Mouse (Mus musculus): ENCODE data around the gene Krtap6-1.
"Not testable (repeated sequence)": the region's sequence is repeated elsewhere in the genome, so short reads cannot be mapped to it uniquely, and the experiment has no call there.

Gene Krtap6-1

DNA sequence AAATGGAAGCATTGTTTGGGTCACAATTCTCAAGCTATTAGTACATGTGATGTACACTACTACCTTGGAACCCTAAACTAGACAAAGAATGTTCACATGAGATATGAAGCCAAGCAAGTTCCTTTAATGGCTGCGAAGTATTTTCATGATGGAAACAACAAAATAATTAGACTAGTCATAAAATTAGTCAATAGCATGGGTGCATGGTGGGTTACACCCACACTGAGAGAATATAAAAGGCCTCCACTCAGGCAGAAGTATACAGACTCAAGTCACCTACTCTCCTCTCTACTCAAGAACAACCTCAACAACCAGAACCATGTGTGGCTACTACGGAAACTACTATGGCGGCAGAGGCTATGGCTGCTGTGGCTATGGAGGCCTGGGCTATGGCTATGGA, at the start of gene Krtap6-1:
Gene Krtap6-1 (plus strand): TSS at position 301 of the 400 bp plus-strand sequence.
- not testable (repeated sequence) for DNase-seq (ENCODE audit: low spot score in 2 of 2)

GRCm38 (mm10) chr16:89010659-89011058, 20.8 kb upstream of the Krtap6-1 start, which contains the start of gene Krtap22-2:
Krtap22-2 (minus strand) TSS chr16:89010759.
- no peak for DNase-seq (ENCODE audit: low spot score in 2 of 2)

DNA sequence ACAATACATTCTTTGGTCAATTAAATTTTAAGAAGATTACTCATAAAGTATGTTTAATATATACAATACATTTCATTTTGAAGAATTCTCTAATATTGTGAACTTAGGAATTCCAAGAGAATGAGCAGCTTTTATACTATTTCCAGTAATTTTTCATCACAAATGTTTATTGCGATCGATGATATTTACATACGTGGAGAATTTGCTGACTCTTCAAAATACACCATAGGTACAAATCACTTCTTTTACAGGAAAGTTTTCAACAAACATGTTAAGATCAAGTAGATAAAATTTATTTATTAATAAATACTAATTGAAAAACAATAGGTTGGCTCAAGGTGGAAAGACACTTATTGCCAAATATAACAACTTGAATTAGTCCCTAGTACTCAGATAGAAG, 17.5 kb upstream of the Krtap6-1 start:
- DNase-seq (ENCODE audit: low spot score in 2 of 2): no peak

DNA sequence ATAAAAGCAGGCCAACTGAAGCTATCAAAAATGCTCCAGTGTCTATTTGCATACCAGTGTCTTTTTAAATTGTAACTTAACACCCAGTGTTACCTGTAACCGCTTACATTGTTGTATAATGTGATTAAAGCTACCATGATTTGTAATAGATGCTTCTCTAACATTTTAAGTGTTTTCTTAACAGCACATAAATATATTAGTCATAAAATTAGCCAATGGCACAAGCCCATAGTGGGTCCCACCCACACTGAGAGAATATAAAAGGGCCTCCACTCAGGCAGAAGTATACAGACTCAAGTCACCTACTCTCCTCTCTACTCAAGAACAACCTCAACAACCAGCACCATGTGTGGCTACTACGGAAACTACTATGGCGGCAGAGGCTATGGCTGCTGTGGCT, 16.5 kb upstream of the Krtap6-1 start, which contains the start of gene Gm10229:
Gene Gm10229 (plus strand): TSS at position 301 of the 400 bp plus-strand sequence.
- DNase-seq (ENCODE audit: low spot score in 2 of 2): not testable (repeated sequence)

- not testable (repeated sequence) for DNase-seq (ENCODE audit: low spot score in 2 of 2)
These were observed 9.9 kb downstream of the Krtap6-1 start, which contains the start of gene Gm10228 for GRCm38 (mm10) chr16:89041372-89041771. Gm10228 (minus strand) TSS chr16:89041472.

DNA sequence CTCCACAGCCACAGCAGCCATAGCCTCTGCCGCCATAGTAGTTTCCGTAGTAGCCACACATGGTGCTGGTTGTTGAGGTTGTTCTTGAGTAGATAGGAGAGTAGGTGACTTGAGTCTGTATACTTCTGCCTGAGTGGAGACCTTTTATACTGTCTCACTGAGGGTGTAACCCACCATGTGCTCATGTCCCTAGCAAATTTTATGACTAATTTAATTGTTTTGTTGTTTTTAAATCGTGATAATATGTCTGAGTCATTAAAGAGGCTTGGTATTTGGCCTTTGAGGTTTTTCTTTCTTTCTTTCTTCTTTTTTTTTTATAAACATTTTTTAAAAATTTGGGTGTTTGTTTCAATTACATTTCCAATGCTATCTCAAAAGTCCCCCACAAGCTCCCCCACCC, 16.3 kb downstream of the Krtap6-1 start, which contains the start of gene Krtap6-5:
Gene Krtap6-5 (minus strand): TSS at position 101 of the 400 bp plus-strand sequence.
- DNase-seq (ENCODE audit: low spot score in 2 of 2): no peak

DNA sequence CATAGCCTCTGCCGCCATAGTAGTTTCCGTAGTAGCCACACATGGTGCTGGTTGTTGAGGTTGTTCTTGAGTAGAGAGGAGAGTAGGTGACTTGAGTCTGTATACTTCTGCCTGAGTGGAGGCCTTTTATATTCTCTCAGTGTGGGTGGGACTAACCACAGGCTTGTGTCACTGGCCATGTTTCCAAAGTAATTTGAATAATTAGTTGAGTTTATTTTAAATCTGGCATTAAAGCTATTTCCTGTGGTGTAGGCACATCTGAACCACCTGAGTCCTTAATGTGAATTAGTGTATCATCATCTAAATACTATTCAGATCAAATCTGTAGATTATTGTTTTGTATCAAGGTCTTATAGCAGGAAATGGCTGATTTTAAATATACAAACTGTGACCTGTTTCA, 32.4 kb downstream of the Krtap6-1 start, which contains the start of gene 1110025L11Rik:
Gene 1110025L11Rik (minus strand): TSS at position 101 of the 400 bp plus-strand sequence.
- DNase-seq (ENCODE audit: low spot score in 2 of 2): not testable (repeated sequence)

- not testable (repeated sequence) for DNase-seq (ENCODE audit: low spot score in 2 of 2)
These were observed 39.5 kb downstream of the Krtap6-1 start for GRCm38 (mm10) chr16:89071041-89071440.

Data from urinary bladder, postnatal 36 days (tissue).